Mouse (Mus musculus) G1E (cell line): ENCODE data around the gene Atf6b. TPM values are rescaled to one million over a fixed set of nuclear protein-coding genes. Genes with fewer than 3 reads are reported as not detected.

ENCODE experiments used
- ATAC-seq: 2 replicates; pipeline ENCODE4 v1.8.0; 2016; ENCODE audit warnings: mild to moderate bottlenecking; ENCODE audit not compliant: insufficient number of reproducible peaks, poor library complexity, low FRiP score, severe bottlenecking; ENCODE audit errors: extremely low read depth
- DNase-seq: peaks from one replicate; pipeline ENCODE4 v3.0.0; 2012; ENCODE audit warnings: low spot score
- H3K27me3 ChIP-seq: 2 replicates; pipeline ENCODE4 v1.6.1; 2012; ENCODE audit warnings: mild to moderate bottlenecking, low read length, inconsistent platforms; ENCODE audit not compliant: insufficient read depth
- H3K36me3 ChIP-seq: replicated peaks from 2 replicates; pipeline ENCODE3; 2012; ENCODE audit warnings: mild to moderate bottlenecking, inconsistent platforms
- H3K4me1 ChIP-seq: 2 replicates; pipeline ENCODE4 v1.6.1; 2012; ENCODE audit warnings: low read depth, low read length, inconsistent platforms, mixed read lengths; ENCODE audit not compliant: insufficient read depth
- H3K4me3 ChIP-seq: 2 replicates; pipeline ENCODE4 v1.5.1; 2012; ENCODE audit warnings: low read depth, mild to moderate bottlenecking, inconsistent platforms, low read length, moderate library complexity, mixed read lengths
- H3K9me3 ChIP-seq: replicated peaks from 2 replicates; pipeline ENCODE4 v1.6.1; 2012; ENCODE audit warnings: inconsistent platforms
- CTCF ChIP-seq: IDR thresholded peaks from 2 replicates; pipeline ENCODE4 v1.5.1; 2012; ENCODE audit warnings: low read depth, low read length, inconsistent platforms, mixed read lengths
- GATA1 ChIP-seq: IDR thresholded peaks from 2 replicates; pipeline ENCODE4 v1.6.1; 2012; ENCODE audit warnings: borderline replicate concordance, low read length, inconsistent platforms, mixed read lengths
- GATA2 ChIP-seq: IDR thresholded peaks from 2 replicates; pipeline ENCODE4 v1.6.1; 2012; ENCODE audit warnings: low read depth, low read length, inconsistent platforms, borderline replicate concordance
- POLR2AphosphoS5 ChIP-seq: IDR thresholded peaks from 2 replicates; pipeline ENCODE4 v1.6.1; 2012; ENCODE audit warnings: low read depth, low read length, inconsistent platforms; ENCODE audit not compliant: insufficient replicate concordance
- TAL1 ChIP-seq: conservative IDR thresholded peaks from 2 replicates; pipeline ENCODE4 v1.6.1; 2012; ENCODE audit warnings: low read depth, low read length, inconsistent platforms, mixed read lengths
- polyA plus RNA-seq: library from polyadenylated mRNA; stranded (reverse); fragments of >175 nt; gene quantifications from 2 replicates; pipeline ENCODE4 v1.2.3, GENCODE M21; 2012
- total RNA-seq, 2 experiments: library from RNA; stranded (forward) in 1 of 2; stranded (reverse) in 1 of 2; fragments of 200-1000 nt in 1 of 2; fragments of >200 nt in 1 of 2; fragmentation: Nextera tagmentation in 1 of 2; gene quantifications; 2 replicates each; pipeline ENCODE4 v1.2.3; 2014 to 2017

Atf6b gene
- total and polyA plus RNA-seq, 3 experiments = 9.2 to 89.0 (median 20.5) TPM

DNA sequence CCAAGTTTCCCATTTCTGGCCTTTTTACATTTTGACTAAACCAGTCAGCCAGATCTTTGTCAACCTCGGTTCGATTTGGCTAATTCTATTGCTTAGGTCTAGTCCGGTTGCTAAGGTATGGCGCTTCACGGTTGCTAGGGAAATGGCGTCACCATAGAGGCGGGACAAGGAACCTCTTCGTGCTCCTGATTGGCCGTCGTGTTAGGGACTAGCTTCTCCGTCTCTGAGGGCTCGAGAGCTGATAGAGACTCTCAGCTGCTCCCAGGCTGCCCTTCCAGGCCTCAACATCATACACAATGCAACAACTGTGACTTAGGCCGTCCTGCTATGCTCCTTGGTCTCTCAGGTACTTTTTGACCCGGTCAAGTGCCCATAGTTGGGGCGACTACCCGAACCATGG lies 2.3 kb upstream of the Atf6b start, which contains the start of gene Fkbpl:
Gene Fkbpl (plus strand): TSS at position 157 of the 400 bp plus-strand sequence.
- TF ChIP-seq POLR2AphosphoS5 (no peak), GATA2 (no peak), TAL1 (no peak), CTCF (no peak), GATA1 (no peak)
- ATAC-seq = peak; percentile 69
- H3K4me1 ChIP-seq = peaks cover 38% of the 10 kb centered on the region

DNA sequence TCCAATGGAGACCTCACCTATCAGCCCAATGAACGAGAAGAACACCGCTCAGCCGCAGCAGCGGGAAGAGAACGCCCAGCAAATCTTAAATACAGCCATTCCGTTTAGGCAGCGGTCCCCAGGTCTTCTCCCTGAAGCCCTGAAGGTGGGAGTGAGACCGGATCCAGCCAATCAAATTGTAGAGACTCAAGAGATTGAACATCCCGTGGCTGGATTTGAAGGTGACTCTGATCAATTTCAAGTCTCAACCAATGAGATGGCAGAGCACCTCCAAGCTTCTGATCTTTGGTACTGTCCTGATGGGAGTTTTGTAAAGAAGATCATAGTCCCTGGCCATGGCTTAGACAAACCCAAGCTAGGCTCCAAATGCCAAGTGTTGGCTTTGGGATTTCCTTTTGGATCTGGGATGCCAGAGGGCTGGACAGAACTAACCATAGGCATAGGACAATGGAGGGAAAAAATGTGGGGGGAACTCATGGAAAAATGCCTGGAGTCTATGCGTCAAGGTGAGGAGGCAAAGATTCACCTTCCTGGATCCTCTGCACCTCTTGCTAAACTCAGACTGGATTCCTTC lies 1.6 kb upstream of the Atf6b start:
- Histone ChIP-seq H3K27me3 (peaks cover 20% of the 10 kb centered on the region), H3K36me3 (peaks cover 34% of the 10 kb centered on the region), H3K4me1 (peaks cover 38% of the 10 kb centered on the region), H3K9me3 (no peaks in the 10 kb centered on the region), H3K4me3 (peak overlapping the region; percentile 68)
- DNase-seq (no peak), ATAC-seq (no peak)
- no peak for TF ChIP-seq CTCF
- no peak for TF ChIP-seq GATA1

More for the DNA sequence above, 2.3 kb upstream of the Atf6b start, which contains the start of gene Fkbpl:
- Histone ChIP-seq H3K9me3 (no peaks in the 10 kb centered on the region), H3K36me3 (peaks cover 27% of the 10 kb centered on the region), H3K4me3 (peak within 1 kb of the TSS; percentile 68), H3K27me3 (peaks cover 23% of the 10 kb centered on the region)
- DNase-seq = peak; percentile 90

DNA sequence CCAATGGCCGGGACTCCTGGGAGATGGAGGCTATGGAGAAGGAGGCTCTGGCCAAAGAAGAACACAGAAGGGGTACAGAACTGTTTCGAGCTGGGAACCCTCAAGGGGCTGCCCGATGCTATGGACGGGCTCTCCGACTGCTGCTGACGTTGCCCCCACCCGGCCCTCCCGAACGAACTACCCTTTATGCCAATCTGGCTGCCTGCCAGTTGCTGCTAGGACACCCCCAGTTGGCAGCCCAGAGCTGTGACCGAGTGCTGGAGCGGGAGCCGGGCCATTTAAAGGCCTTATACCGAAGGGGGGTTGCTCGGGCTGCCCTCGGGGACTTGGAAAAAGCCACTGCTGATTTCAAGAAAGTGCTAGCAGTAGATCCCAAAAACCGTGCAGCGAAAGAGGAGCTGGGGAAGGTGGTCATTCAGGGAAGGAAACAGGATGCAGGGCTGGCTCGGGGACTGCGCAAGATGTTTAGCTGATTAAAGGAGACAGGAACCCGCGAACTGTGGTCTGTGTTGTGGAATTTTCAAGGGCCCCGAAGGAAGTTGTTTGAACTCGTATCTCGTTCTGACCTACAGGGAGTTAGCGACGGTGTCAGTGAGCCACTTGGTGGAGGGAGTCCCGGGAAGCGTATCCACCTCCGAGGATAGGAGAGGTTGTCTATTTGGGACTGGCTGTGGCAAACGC lies 975 bp upstream of the Atf6b start:
- no peak for DNase-seq
- Histone ChIP-seq H3K4me3 (peak overlapping the region; percentile 68; the same call in 1 of the 2 replicates), H3K4me1 (peaks cover 38% of the 10 kb centered on the region), H3K27me3 (peaks cover 17% of the 10 kb centered on the region), H3K9me3 (no peaks in the 10 kb centered on the region), H3K36me3 (peaks cover 41% of the 10 kb centered on the region)
- no peak for TF ChIP-seq POLR2AphosphoS5
- TF ChIP-seq GATA1 = no peak
- TF ChIP-seq CTCF = no peak
- TF ChIP-seq GATA2 = no peak
- TF ChIP-seq TAL1 = no peak
- no peak for ATAC-seq

DNA sequence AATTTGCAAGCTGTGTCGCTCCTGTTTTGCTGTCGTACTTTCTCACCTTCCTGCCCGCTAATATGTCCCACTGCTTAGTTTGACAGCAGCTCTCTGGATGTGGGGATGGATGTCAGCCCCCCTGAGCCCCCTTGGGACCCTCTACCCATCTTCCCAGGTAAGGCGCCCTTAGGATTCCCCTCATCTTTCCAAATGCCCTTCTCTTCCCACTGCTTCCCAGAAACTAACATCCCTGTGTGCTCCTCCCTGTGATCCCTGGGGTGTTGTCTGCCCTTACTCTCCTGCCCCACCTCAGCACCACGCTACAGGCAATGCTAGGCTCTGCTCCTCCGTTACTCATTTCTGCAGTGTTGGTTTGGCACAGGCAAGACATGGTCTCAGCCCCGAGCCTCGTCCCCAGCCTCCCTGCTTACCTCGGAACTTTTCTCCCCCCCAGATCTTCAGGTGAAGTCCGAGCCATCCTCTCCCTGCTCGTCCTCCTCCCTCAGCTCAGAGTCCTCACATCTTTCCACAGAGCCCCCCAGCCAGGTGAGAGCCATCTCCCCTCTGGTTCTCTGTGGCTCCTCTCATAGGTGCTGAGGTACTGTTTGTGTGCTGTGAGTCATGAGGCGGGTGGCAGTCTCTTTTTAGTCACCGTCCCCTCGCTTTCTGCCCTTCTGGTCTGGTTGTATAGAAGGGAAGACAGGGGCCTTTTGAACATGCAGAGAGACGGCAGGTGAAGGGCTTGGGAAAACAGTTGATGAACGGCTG lies 1.4 kb downstream of the Atf6b start:
- DNase-seq (no peak), ATAC-seq (no peak)
- Histone ChIP-seq H3K4me3 (peak overlapping the region; percentile 99; the same call in 1 of the 2 replicates), H3K9me3 (no peaks in the 10 kb centered on the region), H3K36me3 (peaks cover 64% of the 10 kb centered on the region), H3K4me1 (peaks cover 44% of the 10 kb centered on the region), H3K27me3 (0 out of 2 replicates have a peak, but pooled peaks cover 3% of the 10 kb centered on the region)
- TF ChIP-seq GATA2 (no peak), POLR2AphosphoS5 (no peak), GATA1 (no peak), TAL1 (no peak), CTCF (no peak)

DNA sequence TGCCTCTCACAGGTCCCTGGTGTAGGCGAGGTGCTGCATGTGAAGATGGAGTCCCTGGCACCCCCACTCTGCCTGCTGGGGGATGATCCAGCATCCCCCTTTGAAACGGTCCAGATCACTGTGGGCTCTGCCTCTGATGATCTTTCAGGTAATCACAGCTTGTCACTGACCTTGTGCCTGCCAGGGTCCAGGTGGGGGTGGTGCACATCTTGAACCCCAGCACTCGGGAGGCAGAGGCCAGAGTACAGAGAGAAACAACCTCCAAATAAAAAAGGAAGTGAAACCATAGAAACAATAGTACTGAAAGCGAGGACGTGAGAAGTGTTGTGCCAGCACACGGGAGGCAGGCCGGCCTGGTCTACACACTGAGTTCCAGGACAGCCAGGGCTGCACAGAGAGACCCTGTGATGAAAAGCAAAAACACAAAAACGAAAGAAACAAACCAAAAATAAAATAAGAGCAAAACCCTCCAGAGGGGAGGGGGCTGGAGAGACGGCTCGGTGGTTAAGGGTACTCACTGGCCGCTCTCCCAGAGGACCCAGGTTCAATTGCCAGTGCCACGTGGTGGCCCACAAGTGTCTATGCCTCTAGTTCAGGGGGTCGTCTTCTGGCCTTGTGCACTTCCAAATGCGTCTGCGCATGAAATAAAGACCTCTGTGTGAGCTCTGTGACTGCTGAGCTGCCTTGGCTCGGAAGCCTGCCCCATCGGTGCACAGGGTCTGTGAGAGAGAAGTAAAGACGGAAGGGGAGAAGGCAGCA lies 2.3 kb downstream of the Atf6b start:
- Histone ChIP-seq H3K9me3 (no peaks in the 10 kb centered on the region), H3K36me3 (peaks cover 74% of the 10 kb centered on the region), H3K27me3 (no peaks in the 10 kb centered on the region), H3K4me3 (no peak overlapping the region), H3K4me1 (peaks cover 44% of the 10 kb centered on the region)
- ATAC-seq (no peak), DNase-seq (no peak)
- no peak for TF ChIP-seq GATA1
- TF ChIP-seq POLR2AphosphoS5 = no peak
- no peak for TF ChIP-seq TAL1
- no peak for TF ChIP-seq GATA2
- TF ChIP-seq CTCF = no peak
